Mouse (Mus musculus) C2C12 (cell line): ENCODE measurements around the gene AU021092. TPM values are rescaled to one million over a fixed set of nuclear protein-coding genes. Genes with fewer than 3 reads are reported as not detected.
"Not testable (repeated sequence)": the region's sequence is repeated elsewhere in the genome, so short reads cannot be mapped to it uniquely, and the experiment has no call there.

ENCODE experiments used
- H3K27me3 ChIP-seq: one replicate; pipeline ENCODE4 v1.6.1; 2011; ENCODE audit not compliant: control insufficient read depth, insufficient read depth, insufficient read length
- H3K36me3 ChIP-seq: one replicate; pipeline ENCODE4 v1.6.1; 2011; ENCODE audit not compliant: control insufficient read depth, insufficient read depth
- H3K4me3 ChIP-seq: one replicate; pipeline ENCODE4 v1.5.1; 2011; ENCODE audit warnings: mild to moderate bottlenecking, control low read depth; ENCODE audit not compliant: poor library complexity, insufficient read depth, severe bottlenecking
- H3K79me2 ChIP-seq: one replicate; pipeline ENCODE4 v1.6.1; 2011; ENCODE audit not compliant: control insufficient read depth, insufficient read depth
- H3K79me3 ChIP-seq: one replicate; pipeline ENCODE4 v1.6.1; 2011; ENCODE audit warnings: low read depth, control low read depth
- H3ac ChIP-seq: one replicate; pipeline ENCODE3; 2011; ENCODE audit warnings: low read depth; ENCODE audit not compliant: control insufficient read depth, insufficient read length
- CEBPB ChIP-seq: IDR thresholded peaks from one replicate; pipeline ENCODE4 v1.6.1; 2011; ENCODE audit warnings: low read depth, mild to moderate bottlenecking, control low read depth, moderate library complexity
- CTCF ChIP-seq: IDR thresholded peaks from one replicate; pipeline ENCODE4 v1.5.1; 2011; ENCODE audit not compliant: control insufficient read depth, insufficient read depth, insufficient read length
- FOSL1 ChIP-seq: IDR thresholded peaks from one replicate; pipeline ENCODE4 v1.8.0; 2011; ENCODE audit warnings: mild to moderate bottlenecking, low read length; ENCODE audit not compliant: poor library complexity, insufficient read depth, severe bottlenecking
- MAX ChIP-seq: IDR thresholded peaks from one replicate; pipeline ENCODE4 v1.6.1; 2011; ENCODE audit warnings: mild to moderate bottlenecking, control low read depth
- MYOD1 ChIP-seq: IDR thresholded peaks from one replicate; pipeline ENCODE4 v1.6.1; 2011; ENCODE audit warnings: low read depth; ENCODE audit not compliant: control insufficient read depth, insufficient read length
- MYOG ChIP-seq: IDR thresholded peaks from one replicate; pipeline ENCODE4 v1.6.1; 2011; ENCODE audit not compliant: control insufficient read depth, insufficient read length; ENCODE audit errors: extremely low read depth
- USF1 ChIP-seq: IDR thresholded peaks from one replicate; pipeline ENCODE4 v1.6.1; 2011; ENCODE audit warnings: low read depth, mild to moderate bottlenecking, control low read depth, moderate library complexity
- polyA plus RNA-seq: library from polyadenylated mRNA; unstranded; fragments of >200 nt; fragmentation: generic; extraction: Trizol; gene quantifications from one replicate; pipeline ENCODE4 v1.2.1, GENCODE M21; 2012; ENCODE audit warnings: missing spikeins

The AU021092 gene
- polyA plus RNA-seq, 1 experiment, result 4.4 TPM

DNA sequence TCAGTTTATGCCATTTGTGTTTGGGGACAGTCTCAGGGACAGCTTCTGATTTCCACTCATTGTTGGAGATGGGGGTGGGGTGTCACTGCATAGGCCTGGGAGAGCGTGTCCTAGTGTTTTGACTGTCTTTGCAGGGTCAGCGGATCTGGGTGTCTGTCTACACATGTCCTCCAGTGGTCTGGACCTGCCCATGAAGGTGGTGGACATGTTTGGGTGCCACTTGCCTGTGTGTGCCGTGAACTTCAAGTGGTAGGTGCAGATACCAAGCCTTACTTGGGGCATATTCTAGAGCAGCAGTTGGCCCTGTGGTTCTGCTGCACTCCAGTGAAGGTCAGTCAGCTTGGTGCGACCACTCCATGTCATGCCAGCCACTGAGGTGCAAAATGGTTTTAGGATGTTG is 20.3 kb upstream of the AU021092 start:
- no peak overlapping the region for H3K4me3 ChIP-seq
- H3K79me2 ChIP-seq, result no peaks in the 10 kb centered on the region
- H3K79me3 ChIP-seq, result no peaks in the 10 kb centered on the region
- peaks cover 55% of the 10 kb centered on the region for H3K36me3 ChIP-seq
- TF ChIP-seq FOSL1, result no peak
- TF ChIP-seq CTCF, result no peak
- no peak for TF ChIP-seq MYOD1
- no peak for TF ChIP-seq MYOG
- TF ChIP-seq CEBPB, result no peak
- no peak for TF ChIP-seq MAX
- TF ChIP-seq USF1, result no peak
- H3K27me3 ChIP-seq, result no peaks in the 10 kb centered on the region
- H3ac ChIP-seq, result no peak overlapping the region

DNA sequence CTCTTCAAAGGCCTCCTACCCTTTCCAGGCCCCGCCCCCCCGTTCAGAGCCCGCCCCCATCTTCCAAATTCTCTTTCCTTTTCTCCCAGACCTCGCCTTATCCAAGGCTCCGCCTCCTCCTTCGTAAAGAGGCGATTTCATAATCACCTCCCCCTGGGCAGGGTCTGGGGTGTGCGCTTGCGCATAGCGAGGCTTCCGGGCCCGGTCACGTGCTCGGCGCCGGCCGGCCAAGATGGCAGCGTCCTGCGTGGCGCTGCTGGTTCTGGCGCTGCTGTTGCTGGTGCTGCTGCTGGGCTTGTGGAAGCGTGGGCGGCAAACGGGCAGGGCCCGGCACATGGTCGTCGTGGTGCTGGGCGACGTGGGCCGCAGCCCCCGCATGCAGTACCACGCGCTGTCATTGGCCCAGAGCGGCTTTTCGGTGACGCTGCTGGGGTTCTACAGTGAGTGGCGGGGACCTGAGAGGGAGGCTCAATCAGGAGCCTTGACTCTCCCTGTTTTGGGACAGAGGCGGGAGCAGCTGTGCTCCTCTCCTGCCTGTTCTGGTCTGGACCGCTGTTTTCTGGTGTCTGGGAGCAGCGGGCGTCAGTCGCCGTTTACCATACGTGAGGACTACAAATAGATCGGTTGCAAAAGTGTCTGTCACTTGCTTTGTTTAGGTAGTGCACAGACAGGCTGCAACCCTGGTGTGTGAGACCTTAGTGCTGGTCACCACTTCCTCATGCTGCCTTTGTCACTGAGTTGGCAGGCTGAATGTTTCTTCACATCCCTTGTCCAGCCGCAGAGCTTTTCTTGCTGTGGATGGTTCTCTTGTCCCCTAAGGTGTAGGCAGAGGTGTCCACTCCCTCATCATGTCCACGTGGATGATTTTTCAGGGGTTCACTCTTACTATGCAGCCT is 11.6 kb upstream of the AU021092 start, which contains the start of gene Alg1:
Gene Alg1 (plus strand): TSS at position 204 of the 896 bp plus-strand sequence.
- Histone ChIP-seq H3K36me3 (no peaks in the 10 kb centered on the region), H3K79me3 (peaks cover 8% of the 10 kb centered on the region), H3K79me2 (peaks cover 26% of the 10 kb centered on the region), H3ac (peak within 1 kb of the TSS; percentile 81), H3K4me3 (peak within 1 kb of the TSS; percentile 80), H3K27me3 (no peaks in the 10 kb centered on the region)
- peak; percentile 97 for TF ChIP-seq USF1
- peak; percentile 90 for TF ChIP-seq MAX
- TF ChIP-seq MYOG, result no peak
- peak; percentile 88 for TF ChIP-seq CEBPB
- TF ChIP-seq FOSL1, result no peak

DNA sequence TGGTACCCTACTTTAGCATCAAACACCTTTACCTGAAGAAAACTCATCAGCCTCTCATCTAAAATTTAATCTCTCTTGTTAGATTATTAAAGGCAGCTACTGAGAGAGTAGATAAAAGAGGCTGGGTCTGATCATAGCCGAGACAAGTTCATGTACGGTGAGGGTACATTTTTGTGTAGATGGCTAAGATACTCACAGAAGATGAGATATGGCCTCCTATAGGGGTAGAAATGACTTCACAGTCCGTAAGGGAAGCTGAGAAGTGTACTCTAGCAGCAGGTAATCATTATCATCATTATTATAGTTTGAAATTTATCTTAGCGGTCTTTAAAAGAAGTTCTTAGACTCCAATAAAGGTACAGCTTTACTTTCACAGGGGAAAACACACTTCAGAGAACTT is 10.9 kb upstream of the AU021092 start:
- Histone ChIP-seq H3K79me3 (peaks cover 8% of the 10 kb centered on the region), H3K27me3 (no peaks in the 10 kb centered on the region), H3K36me3 (no peaks in the 10 kb centered on the region), H3K79me2 (peaks cover 26% of the 10 kb centered on the region), H3K4me3 (no peak overlapping the region), H3ac (no peak overlapping the region)
- no peak for TF ChIP-seq MYOD1
- no peak for TF ChIP-seq FOSL1
- no peak for TF ChIP-seq MAX
- TF ChIP-seq USF1, result no peak
- TF ChIP-seq MYOG, result no peak
- TF ChIP-seq CEBPB, result no peak
- TF ChIP-seq CTCF, result no peak

DNA sequence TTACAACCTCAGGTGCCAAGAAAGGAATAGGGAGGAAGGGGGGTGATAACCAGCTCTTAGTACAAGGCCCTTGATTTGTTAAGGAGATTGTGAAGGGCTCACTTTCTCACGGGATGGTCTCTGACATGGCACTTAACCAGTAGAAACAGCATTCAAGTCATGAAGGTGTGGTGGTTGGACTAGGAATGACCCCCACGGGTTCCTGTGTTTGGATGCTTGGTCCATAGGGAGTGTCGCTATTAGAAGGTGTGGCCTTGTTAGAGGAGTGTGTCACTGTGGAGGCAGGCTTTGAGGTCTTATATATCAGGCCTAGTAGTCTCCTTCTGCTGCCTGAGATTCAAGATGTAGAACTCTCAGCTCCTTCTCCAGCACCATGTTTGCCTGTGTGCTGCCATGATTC is 6.0 kb upstream of the AU021092 start:
- H3K27me3 ChIP-seq, H3K79me3 ChIP-seq, H3K4me3 ChIP-seq, H3K79me2 ChIP-seq, H3ac ChIP-seq, H3K36me3 ChIP-seq: not testable (repeated sequence)

DNA sequence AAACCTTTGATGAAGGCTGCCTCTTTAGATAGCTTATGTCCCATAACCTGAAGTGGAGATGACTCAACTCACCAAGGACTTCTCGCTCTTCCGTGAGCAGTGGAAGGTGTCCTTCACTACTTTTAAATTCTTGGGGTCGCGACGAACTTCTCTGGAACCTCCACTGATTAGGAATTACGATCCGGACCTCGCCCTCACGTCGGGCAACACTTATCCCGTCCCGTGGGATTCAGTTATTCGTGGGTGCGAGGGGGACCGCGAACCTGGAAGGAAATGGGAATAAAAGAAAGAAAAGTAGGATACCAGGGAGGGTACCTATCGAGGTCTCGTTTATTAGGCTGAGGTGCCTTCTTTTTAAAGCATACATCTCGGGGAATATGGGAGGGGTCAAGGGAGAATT is 5.4 kb upstream of the AU021092 start:
- H3ac ChIP-seq, H3K4me3 ChIP-seq, H3K79me2 ChIP-seq, H3K36me3 ChIP-seq, H3K27me3 ChIP-seq, H3K79me3 ChIP-seq: not testable (repeated sequence)

DNA sequence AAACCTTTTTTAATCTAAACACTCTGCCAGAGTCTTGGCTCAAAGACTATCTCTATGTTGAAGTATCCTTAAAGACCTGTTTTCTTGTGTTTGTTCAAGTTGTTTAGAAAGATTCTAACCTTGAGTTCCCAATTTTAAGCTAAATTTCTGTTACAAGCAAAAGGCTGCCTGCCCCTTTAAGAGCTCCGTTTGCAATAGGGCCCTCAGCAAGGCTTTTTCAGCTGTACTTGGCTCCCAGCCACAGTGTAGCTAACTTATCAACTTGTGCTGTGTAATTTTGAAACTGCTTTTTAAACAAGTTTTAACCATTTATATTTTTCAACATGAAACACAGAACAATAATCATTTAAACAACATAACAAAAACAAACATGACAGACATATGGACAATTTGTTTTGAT is 4.4 kb upstream of the AU021092 start:
- not testable (repeated sequence) for H3K4me3 ChIP-seq, H3ac ChIP-seq, H3K36me3 ChIP-seq, H3K27me3 ChIP-seq, H3K79me3 ChIP-seq, H3K79me2 ChIP-seq
